Mouse (Mus musculus) monocyte, adult 5-6 weeks (primary cell): ENCODE measurements around the gene Rhoh. TPM values are rescaled to one million over a fixed set of nuclear protein-coding genes. Genes with fewer than 3 reads are reported as not detected.
A peak's percentile ranks its signal among the peaks of the same experiment; 100 is the strongest.

Source experiments
- ATAC-seq: fragments of 153-309, 156-312 bp; replicated peaks from 2 replicates; pipeline ENCODE4 v1.8.0; 2017; ENCODE audit warnings: mild to moderate bottlenecking; ENCODE audit not compliant: low TSS enrichment, insufficient number of reproducible peaks, severe bottlenecking, poor library complexity, low FRiP score
- total RNA-seq: library from RNA; stranded (forward); fragments of 200-1000, 200-491, 200-594 nt; gene quantifications from 3 replicates; pipeline ENCODE4 v1.2.3, GENCODE M21; 2017

Gene Rhoh
- total RNA-seq, 1 experiment from 2014 or later: 33.3 TPM

GRCm38 (mm10) chr5:65916930-65917329, 55.9 kb downstream of the Rhoh start:
- ATAC-seq: no peak

GRCm38 (mm10) chr5:65918601-65919000, 57.6 kb downstream of the Rhoh start:
- ATAC-seq: no peak

DNA sequence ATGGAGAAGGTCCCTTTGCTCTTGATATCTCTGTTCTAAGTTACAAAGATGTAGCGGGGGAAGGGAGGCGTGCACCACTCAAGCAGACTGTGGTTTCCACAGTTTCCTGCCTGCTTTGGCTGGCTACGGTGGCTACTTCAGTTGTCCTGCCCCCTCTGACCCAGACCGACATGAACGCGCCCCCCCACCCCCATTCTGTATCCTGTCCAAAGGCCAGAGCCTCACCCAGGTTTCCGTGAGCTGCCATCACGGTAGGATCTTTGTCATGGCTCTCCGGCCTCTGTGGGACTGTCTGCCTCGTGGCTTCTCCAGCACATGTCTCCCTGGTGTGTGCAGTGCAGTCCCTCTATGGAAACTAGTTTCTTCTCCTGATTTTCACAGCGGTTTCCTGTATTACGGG, 58.3 kb downstream of the Rhoh start:
- peak; percentile 63; the same call in 1 of the 2 replicates for ATAC-seq

GRCm38 (mm10) chr5:65919904-65920303, 58.9 kb downstream of the Rhoh start:
- ATAC-seq: no peak

GRCm38 (mm10) chr5:65920701-65921426, 59.9 kb downstream of the Rhoh start:
- ATAC-seq: no peak

- ATAC-seq: no peak
Observed at GRCm38 (mm10) chr5:65921477-65922138, 60.6 kb downstream of the Rhoh start.

- ATAC-seq: no peak
Observed at GRCm38 (mm10) chr5:65926666-65927065, 65.7 kb downstream of the Rhoh start.

DNA sequence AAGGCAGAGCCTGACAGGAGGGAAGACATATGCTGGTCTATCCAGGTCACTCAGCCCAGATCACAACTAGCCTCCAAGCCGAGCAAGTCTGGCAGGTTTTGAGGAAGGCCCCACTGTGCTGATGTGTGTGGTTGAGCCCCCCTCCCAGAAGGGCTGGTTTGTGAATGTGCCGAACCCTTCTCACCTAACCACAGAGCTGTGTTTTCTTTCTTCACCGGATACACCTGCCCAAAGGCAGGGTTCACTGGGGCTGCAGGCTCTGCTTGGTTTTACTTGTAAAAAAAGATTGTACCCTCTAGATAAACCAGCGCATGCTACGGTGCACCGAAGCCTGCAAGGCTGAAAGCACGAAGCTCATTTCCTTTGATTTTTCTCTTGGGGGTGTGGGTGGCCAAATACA, 68.1 kb downstream of the Rhoh start:
- ATAC-seq: peak; percentile 76

DNA sequence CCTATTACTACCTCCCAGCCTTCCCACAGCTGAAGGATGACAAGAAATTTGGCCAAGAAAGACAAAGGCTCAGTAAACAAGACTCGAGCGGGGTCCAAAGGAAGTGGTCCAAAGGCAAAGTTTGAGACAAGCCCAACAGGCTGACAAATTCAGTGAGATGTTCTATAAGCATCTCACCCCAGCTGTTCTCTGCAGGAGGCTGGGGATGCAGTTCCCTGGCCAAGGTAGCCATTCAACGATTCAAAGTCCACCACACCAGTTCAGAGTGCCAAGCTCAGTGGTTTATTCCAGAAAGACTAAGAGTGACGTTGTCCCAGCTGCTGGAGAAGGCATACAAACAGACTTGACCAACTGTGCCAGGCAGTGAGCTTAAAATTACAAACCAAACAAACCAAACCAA, 69.2 kb downstream of the Rhoh start:
- ATAC-seq: no peak

DNA sequence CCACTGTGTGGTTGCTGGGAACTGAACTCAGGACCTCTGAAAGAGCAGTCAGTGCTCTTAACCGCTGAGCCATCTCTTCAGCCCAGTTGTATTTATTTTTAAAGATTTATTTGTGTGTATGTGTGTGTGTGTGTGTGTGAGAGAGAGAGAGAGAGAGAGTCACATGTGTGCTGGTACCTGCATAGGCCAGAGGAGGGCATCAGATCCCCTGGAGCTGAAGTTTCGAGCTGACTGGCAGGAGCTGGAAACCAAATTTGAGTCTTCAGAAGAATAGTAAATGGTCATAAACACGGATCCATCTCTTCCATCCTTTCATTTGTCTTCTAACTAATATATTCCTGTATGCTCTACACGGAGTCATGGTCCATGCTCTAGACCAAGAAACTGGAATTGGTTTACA, 72.2 kb downstream of the Rhoh start:
- ATAC-seq: no peak

DNA sequence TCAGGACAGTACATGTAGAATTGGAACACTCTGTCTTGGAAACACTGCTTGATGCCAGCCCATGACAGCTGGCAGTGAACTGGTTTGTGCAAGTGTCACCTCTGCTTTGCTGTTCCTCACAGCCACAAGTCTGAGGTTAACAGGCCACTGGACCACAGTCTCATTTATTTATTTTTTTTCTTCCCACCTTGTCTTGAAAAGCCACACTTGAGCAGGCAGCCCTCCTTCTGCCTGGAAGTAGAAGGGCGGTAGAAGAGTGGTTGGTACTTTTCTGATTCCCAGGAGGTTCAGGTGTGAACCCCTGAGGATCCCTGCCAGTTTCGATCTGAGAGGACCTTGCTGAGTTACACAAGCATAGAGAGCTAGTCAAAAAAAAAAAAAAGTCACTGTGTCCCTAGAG, 72.8 kb downstream of the Rhoh start:
- no peak for ATAC-seq

GRCm38 (mm10) chr5:65934783-65935182, 73.8 kb downstream of the Rhoh start, which contains the start of gene Chrna9:
Chrna9 (plus strand) TSS chr5:65934921.
- no peak for ATAC-seq

GRCm38 (mm10) chr5:65937011-65937726, 76.2 kb downstream of the Rhoh start:
- no peak for ATAC-seq

- peak; percentile 97 for ATAC-seq
Observed at GRCm38 (mm10) chr5:65937998-65938715, 77.1 kb downstream of the Rhoh start.

GRCm38 (mm10) chr5:65941145-65941544, 80.1 kb downstream of the Rhoh start:
- no peak for ATAC-seq
